Mouse (Mus musculus) kidney, embryonic 15.5 days (tissue): ENCODE measurements around the gene Hdac7. TPM values are rescaled to one million over a fixed set of nuclear protein-coding genes. Genes with fewer than 3 reads are reported as not detected.

Experiments
- ATAC-seq: fragments of 200-750 bp; cut with Nextera tagmentation; replicated peaks from 2 replicates; pipeline ENCODE4 v1.8.0; 2017; ENCODE audit warnings: moderate TSS enrichment; ENCODE audit not compliant: low FRiP score
- H3K27ac ChIP-seq: fragments of 300-500 bp; sonication (generic); 2 replicates; pipeline ENCODE4 v1.5.1; 2015; ENCODE audit warnings: mild to moderate bottlenecking, inconsistent platforms
- H3K27me3 ChIP-seq: fragments of 300-500 bp; sonication (generic); 2 replicates; pipeline ENCODE4 v1.6.1; 2015; ENCODE audit warnings: inconsistent platforms
- H3K36me3 ChIP-seq: fragments of 300-500 bp; sonication (generic); 2 replicates; pipeline ENCODE4 v1.6.1; 2015; ENCODE audit warnings: inconsistent platforms
- H3K4me1 ChIP-seq: fragments of 300-500 bp; sonication (generic); 2 replicates; pipeline ENCODE4 v1.6.1; 2015; ENCODE audit warnings: inconsistent platforms
- H3K4me2 ChIP-seq: fragments of 300-500 bp; sonication (generic); 2 replicates; pipeline ENCODE4 v1.6.1; 2015; ENCODE audit warnings: moderate library complexity, mild to moderate bottlenecking, inconsistent platforms
- H3K4me3 ChIP-seq: fragments of 300-500 bp; sonication (generic); replicated peaks from 2 replicates; pipeline ENCODE4 v1.5.1; 2015; ENCODE audit warnings: mild to moderate bottlenecking, inconsistent platforms
- H3K9ac ChIP-seq: fragments of 300-500 bp; sonication (generic); 2 replicates; pipeline ENCODE4 v1.6.1; 2015; ENCODE audit warnings: mild to moderate bottlenecking, inconsistent platforms
- H3K9me3 ChIP-seq: fragments of 300-500 bp; sonication (generic); replicated peaks from 2 replicates; pipeline ENCODE4 v1.6.1; 2016; ENCODE audit warnings: inconsistent platforms
- WGBS: fragments of 180-500 bp; shearing (Covaris S2); methylation state at CpG from one replicate; pipeline ENCODE4 v1.1.7; 2015; ENCODE audit warnings: mixed read lengths; 5-methylcytosine and 5-hydroxymethylcytosine counted together
- polyA plus RNA-seq: library from polyadenylated mRNA; unstranded; fragments of >200 nt; fragmentation: Nextera tagmentation; extraction: Ambion mirVana; gene quantifications from 2 replicates; pipeline ENCODE4 v1.2.1, GENCODE M21; 2015

The Hdac7 gene
- polyA plus RNA-seq, 1 experiment from 2014 or later = 35.2 TPM

- peak; percentile 90 for ATAC-seq
- Histone ChIP-seq H3K4me1 (peaks cover 89% of the 10 kb centered on the region), H3K27ac (peak within 1 kb of the TSS; percentile 87), H3K9me3 (no peaks in the 10 kb centered on the region), H3K9ac (peak within 1 kb of the TSS; percentile 51), H3K4me2 (peak within 1 kb of the TSS; percentile 96), H3K27me3 (peaks cover 14% of the 10 kb centered on the region; the same call in 1 of the 2 replicates), H3K4me3 (peak within 1 kb of the TSS; percentile 54), H3K36me3 (peaks cover 4% of the 10 kb centered on the region; the same call in 1 of the 2 replicates)
- under 1% methylated on average over 44 of the region's 44 CpGs for WGBS
Measured at GRCm38 (mm10) chr15:97767280-97768186, 76.8 kb downstream of the Hdac7 start, which contains the start of gene Rapgef3. TSS of gene Rapgef3 (minus strand) at chr15:97767972.

- Histone ChIP-seq H3K36me3 (peaks cover 4% of the 10 kb centered on the region; the same call in 1 of the 2 replicates), H3K4me2 (peak overlapping the region; percentile 96), H3K9ac (peak overlapping the region; percentile 51), H3K27me3 (peaks cover 14% of the 10 kb centered on the region; the same call in 1 of the 2 replicates), H3K27ac (peak overlapping the region; percentile 87), H3K4me1 (peaks cover 88% of the 10 kb centered on the region), H3K4me3 (peak overlapping the region; percentile 54), H3K9me3 (no peaks in the 10 kb centered on the region)
- 5% methylated on average over 23 of the region's 23 CpGs for WGBS
- peak; percentile 7; the same call in 1 of the 2 replicates for ATAC-seq
Measured at GRCm38 (mm10) chr15:97766594-97767279, 77.6 kb downstream of the Hdac7 start.

GRCm38 (mm10) chr15:97766194-97766593 is 78.1 kb downstream of the Hdac7 start:
- peak overlapping the region; percentile 87 for H3K27ac ChIP-seq
- H3K9ac ChIP-seq = peak overlapping the region; percentile 51
- peaks cover 88% of the 10 kb centered on the region for H3K4me1 ChIP-seq
- peak overlapping the region; percentile 96 for H3K4me2 ChIP-seq
- ATAC-seq = no peak
- H3K4me3 ChIP-seq = peak overlapping the region; percentile 54
- peaks cover 14% of the 10 kb centered on the region; the same call in 1 of the 2 replicates for H3K27me3 ChIP-seq
- H3K36me3 ChIP-seq = peaks cover 5% of the 10 kb centered on the region
- H3K9me3 ChIP-seq = no peaks in the 10 kb centered on the region
- WGBS = 16% methylated on average over 8 of the region's 8 CpGs

GRCm38 (mm10) chr15:97765090-97765794 is 79.1 kb downstream of the Hdac7 start:
- WGBS = 30% methylated on average over 13 of the region's 13 CpGs
- peaks cover 14% of the 10 kb centered on the region; the same call in 1 of the 2 replicates for H3K27me3 ChIP-seq
- H3K9me3 ChIP-seq = no peaks in the 10 kb centered on the region
- H3K27ac ChIP-seq = peak overlapping the region; percentile 38; the same call in 1 of the 2 replicates
- peaks cover 12% of the 10 kb centered on the region for H3K36me3 ChIP-seq
- peaks cover 82% of the 10 kb centered on the region for H3K4me1 ChIP-seq
- H3K4me3 ChIP-seq = peak overlapping the region; percentile 54
- H3K9ac ChIP-seq = no peak overlapping the region
- 0 out of 2 replicates have a peak, but pooled peaks have one; percentile 9 for ATAC-seq
- H3K4me2 ChIP-seq = peak overlapping the region; percentile 96

- H3K9me3 ChIP-seq = no peaks in the 10 kb centered on the region
- peaks cover 18% of the 10 kb centered on the region for H3K36me3 ChIP-seq
- no peak overlapping the region for H3K9ac ChIP-seq
- no peak overlapping the region for H3K4me3 ChIP-seq
- WGBS = 70% methylated on average over 2 of the region's 2 CpGs
- peaks cover 75% of the 10 kb centered on the region for H3K4me1 ChIP-seq
- ATAC-seq = no peak
- H3K27ac ChIP-seq = no peak overlapping the region
- H3K27me3 ChIP-seq = peaks cover 9% of the 10 kb centered on the region; the same call in 1 of the 2 replicates
- H3K4me2 ChIP-seq = peak overlapping the region; percentile 96; the same call in 1 of the 2 replicates
Measured at GRCm38 (mm10) chr15:97764532-97764931, 79.8 kb downstream of the Hdac7 start.

- Histone ChIP-seq H3K4me2 (peak overlapping the region; percentile 7; the same call in 1 of the 2 replicates), H3K27me3 (peaks cover 2% of the 10 kb centered on the region; the same call in 1 of the 2 replicates), H3K36me3 (peaks cover 27% of the 10 kb centered on the region), H3K4me3 (no peak overlapping the region), H3K9me3 (no peaks in the 10 kb centered on the region), H3K4me1 (peaks cover 68% of the 10 kb centered on the region), H3K27ac (no peak overlapping the region), H3K9ac (no peak overlapping the region)
- WGBS = 56% methylated on average over 9 of the region's 9 CpGs
- ATAC-seq = no peak
Measured at GRCm38 (mm10) chr15:97763256-97764049, 80.8 kb downstream of the Hdac7 start.

GRCm38 (mm10) chr15:97762733-97763132 is 81.6 kb downstream of the Hdac7 start:
- Histone ChIP-seq H3K27me3 (peaks cover 2% of the 10 kb centered on the region; the same call in 1 of the 2 replicates), H3K36me3 (peaks cover 35% of the 10 kb centered on the region), H3K4me1 (peaks cover 61% of the 10 kb centered on the region), H3K4me3 (no peak overlapping the region), H3K9ac (no peak overlapping the region), H3K27ac (no peak overlapping the region), H3K4me2 (0 out of 2 replicates have a peak overlapping the region, but pooled peaks have one; percentile 7), H3K9me3 (no peaks in the 10 kb centered on the region)
- WGBS = 51% methylated on average over 9 of the region's 9 CpGs
- no peak for ATAC-seq

GRCm38 (mm10) chr15:97761438-97761837 is 82.9 kb downstream of the Hdac7 start:
- 53% methylated on average over 13 of the region's 13 CpGs for WGBS
- ATAC-seq = no peak
- no peak overlapping the region for H3K4me3 ChIP-seq
- peaks cover 48% of the 10 kb centered on the region for H3K36me3 ChIP-seq
- H3K27me3 ChIP-seq = peaks cover 2% of the 10 kb centered on the region; the same call in 1 of the 2 replicates
- H3K9me3 ChIP-seq = no peaks in the 10 kb centered on the region
- H3K4me1 ChIP-seq = peaks cover 48% of the 10 kb centered on the region
- H3K4me2 ChIP-seq = no peak overlapping the region
- H3K27ac ChIP-seq = 0 out of 2 replicates have a peak overlapping the region, but pooled peaks have one; percentile 2
- no peak overlapping the region for H3K9ac ChIP-seq

GRCm38 (mm10) chr15:97760952-97761351 is 83.3 kb downstream of the Hdac7 start:
- WGBS = 60% methylated on average over 5 of the region's 5 CpGs
- H3K4me2 ChIP-seq = no peak overlapping the region
- H3K27me3 ChIP-seq = no peaks in the 10 kb centered on the region
- no peak overlapping the region for H3K27ac ChIP-seq
- no peaks in the 10 kb centered on the region for H3K9me3 ChIP-seq
- peaks cover 46% of the 10 kb centered on the region for H3K4me1 ChIP-seq
- H3K4me3 ChIP-seq = no peak overlapping the region
- no peak for ATAC-seq
- H3K9ac ChIP-seq = no peak overlapping the region
- H3K36me3 ChIP-seq = peaks cover 48% of the 10 kb centered on the region

- H3K27ac ChIP-seq = no peak overlapping the region
- H3K9me3 ChIP-seq = no peaks in the 10 kb centered on the region
- H3K27me3 ChIP-seq = no peaks in the 10 kb centered on the region
- H3K4me3 ChIP-seq = no peak overlapping the region
- 90% methylated on average over 9 of the region's 9 CpGs for WGBS
- H3K4me2 ChIP-seq = no peak overlapping the region
- peaks cover 48% of the 10 kb centered on the region for H3K36me3 ChIP-seq
- H3K9ac ChIP-seq = no peak overlapping the region
- no peak for ATAC-seq
- peaks cover 48% of the 10 kb centered on the region for H3K4me1 ChIP-seq
Measured at GRCm38 (mm10) chr15:97760006-97760405, 84.3 kb downstream of the Hdac7 start.
